Mouse (Mus musculus) brain, embryonic 14.5 days (tissue): ENCODE results near the gene D11Wsu47e.

Experiments
- CTCF ChIP-seq: fragments of 200-500 bp; IDR thresholded peaks from 2 replicates; pipeline ENCODE4 v1.5.1; 2012; ENCODE audit warnings: inconsistent platforms, mild to moderate bottlenecking, moderate library complexity, borderline replicate concordance; ENCODE audit not compliant: insufficient read depth, insufficient read length; ENCODE audit errors: extremely low read depth
- POLR2A ChIP-seq: fragments of 200-500 bp; IDR thresholded peaks from 2 replicates; pipeline ENCODE4 v1.6.1; 2012; ENCODE audit warnings: mild to moderate bottlenecking, inconsistent platforms, borderline replicate concordance; ENCODE audit not compliant: poor library complexity, insufficient read depth, insufficient read length, severe bottlenecking; ENCODE audit errors: extremely low read depth

- no peak for TF ChIP-seq CTCF
- no peak for TF ChIP-seq POLR2A
These were observed 15.4 kb downstream of the D11Wsu47e start for GRCm38 (mm10) chr11:113699643-113700042.
